Mouse (Mus musculus) G1E (cell line): Measurements from ENCODE around the gene Rimkla.

ENCODE experiments used
- CTCF ChIP-seq: IDR thresholded peaks from 2 replicates; pipeline ENCODE4 v1.5.1; 2012; ENCODE audit warnings: low read depth, low read length, inconsistent platforms, mixed read lengths
- GATA1 ChIP-seq: IDR thresholded peaks from 2 replicates; pipeline ENCODE4 v1.6.1; 2012; ENCODE audit warnings: borderline replicate concordance, low read length, inconsistent platforms, mixed read lengths
- POLR2AphosphoS5 ChIP-seq: IDR thresholded peaks from 2 replicates; pipeline ENCODE4 v1.6.1; 2012; ENCODE audit warnings: low read depth, low read length, inconsistent platforms; ENCODE audit not compliant: insufficient replicate concordance
- TAL1 ChIP-seq: conservative IDR thresholded peaks from 2 replicates; pipeline ENCODE4 v1.6.1; 2012; ENCODE audit warnings: low read depth, low read length, inconsistent platforms, mixed read lengths

- TF ChIP-seq GATA1 = no peak
- TF ChIP-seq CTCF = no peak
- TF ChIP-seq TAL1 = no peak
- no peak for TF ChIP-seq POLR2AphosphoS5
Observed at GRCm38 (mm10) chr4:119498319-119498848, 6.0 kb upstream of the Rimkla start.
